Mouse (Mus musculus): ENCODE results near the gene Ssbp4. TPM values are rescaled to one million over a fixed set of nuclear protein-coding genes. Genes with fewer than 3 reads are reported as not detected.

The Ssbp4 gene
- polyA plus RNA-seq, 1 experiment from 2014 or later: 188 TPM

- H3K27ac ChIP-seq: peak overlapping the region; percentile 98
- H3K36me3 ChIP-seq (ENCODE audit: insufficient read depth, low read length): no peaks in the 10 kb centered on the region
- ATAC-seq (replicated peaks; ENCODE audit: low FRiP score, low read depth) (no peak), DNase-seq (ENCODE audit: low spot score) (peak; percentile 81)
- no peaks in the 10 kb centered on the region for H3K9me3 ChIP-seq (replicated peaks; ENCODE audit: low read length)
- peak overlapping the region; percentile 41 for H3K4me3 ChIP-seq (replicated peaks; ENCODE audit: low read depth, low read length)
- peak overlapping the region; percentile 56 for H3K9ac ChIP-seq (ENCODE audit: low read depth, low read length)
- H3K4me2 ChIP-seq (ENCODE audit: low read length): peak overlapping the region; percentile 93
- H3K27me3 ChIP-seq (ENCODE audit: insufficient read depth, low read length): no peaks in the 10 kb centered on the region
- WGBS: under 1% methylated on average over 54 of the region's 54 CpGs
- peaks cover 14% of the 10 kb centered on the region; the same call in 1 of the 2 replicates for H3K4me1 ChIP-seq (replicated peaks; ENCODE audit: insufficient read depth, low read length)
- TF ChIP-seq CTCF (IDR thresholded peaks at IDR 0.05; ENCODE audit: low read depth): peak; percentile 89
Measured at GRCm38 (mm10) chr8:70610796-70611771, 2.4 kb upstream of the Ssbp4 start.

- under 1% methylated on average over 41 of the region's 45 CpGs for WGBS
- H3K4me1 ChIP-seq (replicated peaks; ENCODE audit: insufficient read depth, low read length): peaks cover 14% of the 10 kb centered on the region; the same call in 1 of the 2 replicates
- TF ChIP-seq CTCF (IDR thresholded peaks at IDR 0.05; ENCODE audit: low read depth): no peak
- peak overlapping the region; percentile 74 for H3K9ac ChIP-seq (ENCODE audit: low read depth, low read length)
- peak overlapping the region; percentile 93 for H3K4me2 ChIP-seq (ENCODE audit: low read length)
- ATAC-seq (replicated peaks; ENCODE audit: low FRiP score, low read depth) (peak; percentile 58), DNase-seq (ENCODE audit: low spot score) (peak; percentile 98)
- H3K27me3 ChIP-seq (ENCODE audit: insufficient read depth, low read length): no peaks in the 10 kb centered on the region
- H3K9me3 ChIP-seq (replicated peaks; ENCODE audit: low read length): no peaks in the 10 kb centered on the region
- no peaks in the 10 kb centered on the region for H3K36me3 ChIP-seq (ENCODE audit: insufficient read depth, low read length)
- H3K4me3 ChIP-seq (replicated peaks; ENCODE audit: low read depth, low read length): peak overlapping the region; percentile 41
- peak overlapping the region; percentile 98 for H3K27ac ChIP-seq
Measured at GRCm38 (mm10) chr8:70609849-70610795, 1.4 kb upstream of the Ssbp4 start.

GRCm38 (mm10) chr8:70609368-70609848 is 736 bp upstream of the Ssbp4 start:
- 1% methylated on average over 39 of the region's 39 CpGs for WGBS
- TF ChIP-seq CTCF (IDR thresholded peaks at IDR 0.05; ENCODE audit: low read depth): no peak; the same call in 1 of the 2 replicates
- DNase-seq (ENCODE audit: low spot score) (peak; percentile 93), ATAC-seq (replicated peaks; ENCODE audit: low FRiP score, low read depth) (peak; percentile 71)
- H3K4me3 ChIP-seq (replicated peaks; ENCODE audit: low read depth, low read length): peak overlapping the region; percentile 41
- peak overlapping the region; percentile 93 for H3K4me2 ChIP-seq (ENCODE audit: low read length)
- H3K4me1 ChIP-seq (replicated peaks; ENCODE audit: insufficient read depth, low read length): peaks cover 14% of the 10 kb centered on the region; the same call in 1 of the 2 replicates
- H3K9me3 ChIP-seq (replicated peaks; ENCODE audit: low read length): no peaks in the 10 kb centered on the region
- peak overlapping the region; percentile 74 for H3K9ac ChIP-seq (ENCODE audit: low read depth, low read length)
- H3K27me3 ChIP-seq (ENCODE audit: insufficient read depth, low read length): no peaks in the 10 kb centered on the region
- no peaks in the 10 kb centered on the region for H3K36me3 ChIP-seq (ENCODE audit: insufficient read depth, low read length)
- H3K27ac ChIP-seq: peak overlapping the region; percentile 98

GRCm38 (mm10) chr8:70607898-70608748 is 549 bp downstream of the Ssbp4 start:
- peak; percentile 68 for DNase-seq (ENCODE audit: low spot score)
- peak overlapping the region; percentile 83 for H3K4me3 ChIP-seq (replicated peaks; ENCODE audit: low read depth, low read length)
- peak overlapping the region; percentile 98 for H3K27ac ChIP-seq
- TF ChIP-seq CTCF (IDR thresholded peaks at IDR 0.05; ENCODE audit: low read depth): no peak
- no peaks in the 10 kb centered on the region for H3K36me3 ChIP-seq (ENCODE audit: insufficient read depth, low read length)
- H3K4me2 ChIP-seq (ENCODE audit: low read length): peak overlapping the region; percentile 93
- no peaks in the 10 kb centered on the region for H3K9me3 ChIP-seq (replicated peaks; ENCODE audit: low read length)
- H3K9ac ChIP-seq (ENCODE audit: low read depth, low read length): peak overlapping the region; percentile 92
- WGBS: under 1% methylated on average over 79 of the region's 84 CpGs
- peaks cover 14% of the 10 kb centered on the region; the same call in 1 of the 2 replicates for H3K4me1 ChIP-seq (replicated peaks; ENCODE audit: insufficient read depth, low read length)
- no peak for ATAC-seq (replicated peaks; ENCODE audit: low FRiP score, low read depth)
- no peaks in the 10 kb centered on the region for H3K27me3 ChIP-seq (ENCODE audit: insufficient read depth, low read length)

GRCm38 (mm10) chr8:70607603-70607897 is 1.1 kb downstream of the Ssbp4 start:
- Histone ChIP-seq H3K9me3 (replicated peaks; ENCODE audit: low read length) (no peaks in the 10 kb centered on the region), H3K36me3 (ENCODE audit: insufficient read depth, low read length) (0 out of 2 replicates have a peak, but pooled peaks cover 2% of the 10 kb centered on the region), H3K4me1 (replicated peaks; ENCODE audit: insufficient read depth, low read length) (peaks cover 14% of the 10 kb centered on the region; the same call in 1 of the 2 replicates), H3K9ac (ENCODE audit: low read depth, low read length) (peak overlapping the region; percentile 92), H3K4me2 (ENCODE audit: low read length) (peak overlapping the region; percentile 93), H3K27ac (peak overlapping the region; percentile 98), H3K4me3 (replicated peaks; ENCODE audit: low read depth, low read length) (peak overlapping the region; percentile 83), H3K27me3 (ENCODE audit: insufficient read depth, low read length) (no peaks in the 10 kb centered on the region)
- no peak for TF ChIP-seq CTCF (IDR thresholded peaks at IDR 0.05; ENCODE audit: low read depth)
- WGBS: 14% methylated on average over 6 of the region's 6 CpGs
- DNase-seq (ENCODE audit: low spot score) (no peak), ATAC-seq (replicated peaks; ENCODE audit: low FRiP score, low read depth) (no peak)

Measured in kidney, postnatal 0 days (tissue).